Mouse (Mus musculus) forebrain, embryonic 15.5 days (tissue): ENCODE results near the gene Cd83. TPM values are rescaled to one million over a fixed set of nuclear protein-coding genes. Genes with fewer than 3 reads are reported as not detected.

ENCODE experiments used
- polyA plus RNA-seq: library from polyadenylated mRNA; unstranded; fragments of >200 nt; fragmentation: Nextera tagmentation; extraction: Ambion mirVana; gene quantifications from 2 replicates; pipeline ENCODE4 v1.2.1, GENCODE M21; 2015

Cd83 gene
- polyA plus RNA-seq, 1 experiment from 2014 or later, result 5.8 TPM

Other genes starting within 250 kb of the Cd83 start
- gene Mcur1, start 224.6 kb upstream of the Cd83 start, polyA plus RNA-seq, result 7.5 and 8.6 TPM in 2 replicates
- 47.8 and 50.8 TPM in 2 replicates for gene Rnf182, start 169.1 kb upstream of the Cd83 start, polyA plus RNA-seq